Mouse (Mus musculus) MEL (cell line): ENCODE data around the gene Prdm16. TPM values are rescaled to one million over a fixed set of nuclear protein-coding genes. Genes with fewer than 3 reads are reported as not detected.

Experiments used
- DNase-seq: peaks from one replicate; pipeline ENCODE4 v3.0.0; 2011; ENCODE audit warnings: low read depth, low spot score
- H3K27ac ChIP-seq: 2 replicates; pipeline ENCODE4 v1.5.1; 2012; ENCODE audit warnings: low read depth, mild to moderate bottlenecking, control low read depth, low read length, moderate library complexity; ENCODE audit not compliant: control insufficient read depth
- H3K27me3 ChIP-seq, 2 experiments: fragments of 150-350 bp in 1 of 2; sonication (generic) in 1 of 2; 2 replicates each; pipeline ENCODE4 v1.6.1; 2012; ENCODE audit warnings: low read length in 2 of 2, mild to moderate bottlenecking in 2 of 2, improper control_type of control experiment in 1 of 2, moderate library complexity in 1 of 2; ENCODE audit not compliant: insufficient read depth in 2 of 2, control insufficient read depth in 1 of 2
- H3K36me3 ChIP-seq, 2 experiments: 2 replicates each; pipeline ENCODE4 v1.6.1; 2012 to 2014; ENCODE audit warnings: low read length in 2 of 2, improper control_type of control experiment in 1 of 2, inconsistent platforms in 1 of 2, mild to moderate bottlenecking in 1 of 2; ENCODE audit not compliant: insufficient read depth in 2 of 2, control insufficient read depth in 1 of 2
- H3K4me1 ChIP-seq, 2 experiments: fragments of 150-350 bp in 1 of 2; sonication (generic) in 1 of 2; 2 replicates each; pipeline ENCODE4 v1.6.1; 2012; ENCODE audit warnings: low read length in 2 of 2, improper control_type of control experiment in 1 of 2, mild to moderate bottlenecking in 1 of 2; ENCODE audit not compliant: insufficient read depth in 2 of 2, control insufficient read depth in 1 of 2
- H3K4me3 ChIP-seq, 2 experiments: fragments of 150-350 bp in 1 of 2; sonication (generic) in 1 of 2; 2 replicates each; pipeline ENCODE4 v1.5.1; 2012; ENCODE audit warnings: low read depth in 2 of 2, low read length in 2 of 2, mild to moderate bottlenecking in 2 of 2, moderate library complexity in 2 of 2, control low read depth in 1 of 2, improper control_type of control experiment in 1 of 2; ENCODE audit not compliant: control insufficient read depth in 1 of 2, insufficient read depth in 1 of 2
- H3K79me2 ChIP-seq: 2 replicates; pipeline ENCODE4 v1.6.1; 2012; ENCODE audit warnings: mild to moderate bottlenecking, low read length, moderate library complexity; ENCODE audit not compliant: control insufficient read depth, poor library complexity, insufficient read depth
- H3K9ac ChIP-seq: 2 replicates; pipeline ENCODE4 v1.6.1; 2012; ENCODE audit warnings: low read depth, mild to moderate bottlenecking, control low read depth, low read length, moderate library complexity; ENCODE audit not compliant: control insufficient read depth, poor library complexity, severe bottlenecking
- H3K9me3 ChIP-seq: fragments of 150-350 bp; sonication (generic); replicated peaks from 2 replicates; pipeline ENCODE4 v1.6.1; 2012; ENCODE audit warnings: mild to moderate bottlenecking, low read length, improper control_type of control experiment, moderate library complexity; ENCODE audit not compliant: insufficient read depth
- CHD1 ChIP-seq: IDR thresholded peaks from 2 replicates; pipeline ENCODE4 v1.6.1; 2012; ENCODE audit warnings: low read depth, mild to moderate bottlenecking, inconsistent platforms, low read length, improper control_type of control experiment
- CTCF ChIP-seq, 3 experiments: IDR thresholded peaks in 2 of 3; conservative IDR thresholded peaks in 1 of 3; 2 replicates each; pipeline ENCODE4 v1.5.1; 2011 to 2012; ENCODE audit warnings: low read length in 3 of 3, low read depth in 2 of 3, mild to moderate bottlenecking in 2 of 3, improper control_type of control experiment in 1 of 3, inconsistent platforms in 1 of 3, mixed read lengths in 1 of 3, moderate library complexity in 1 of 3; ENCODE audit not compliant: control insufficient read depth in 1 of 3, insufficient read depth in 1 of 3, poor library complexity in 1 of 3, severe bottlenecking in 1 of 3
- E2F4 ChIP-seq: IDR thresholded peaks from 2 replicates; pipeline ENCODE4 v1.6.1; 2011; ENCODE audit warnings: low read depth, low read length, improper control_type of control experiment, borderline replicate concordance
- EP300 ChIP-seq, 2 experiments: IDR thresholded peaks; 2 replicates each; pipeline ENCODE4 v1.6.1; 2011; ENCODE audit warnings: improper control_type of control experiment in 2 of 2, low read length in 2 of 2, low read depth in 1 of 2, mild to moderate bottlenecking in 1 of 2
- ETS1 ChIP-seq: IDR thresholded peaks from 2 replicates; pipeline ENCODE4 v1.6.1; 2012; ENCODE audit warnings: low read depth, mild to moderate bottlenecking, inconsistent platforms, low read length, improper control_type of control experiment, moderate library complexity
- GATA1 ChIP-seq: IDR thresholded peaks from 2 replicates; pipeline ENCODE4 v1.6.1; 2011; ENCODE audit warnings: low read depth, low read length, improper control_type of control experiment
- HCFC1 ChIP-seq: IDR thresholded peaks from 2 replicates; pipeline ENCODE4 v1.6.1; 2012; ENCODE audit warnings: low read depth, mild to moderate bottlenecking, inconsistent platforms, low read length, improper control_type of control experiment, moderate library complexity
- JUND ChIP-seq: IDR thresholded peaks from 2 replicates; pipeline ENCODE4 v1.6.1; 2011; ENCODE audit warnings: low read depth, mild to moderate bottlenecking, improper control_type of control experiment, low read length
- KAT2A ChIP-seq: conservative IDR thresholded peaks from 2 replicates; pipeline ENCODE4 v1.6.1; 2012; ENCODE audit warnings: low read depth, low read length, improper control_type of control experiment, inconsistent platforms
- MAX ChIP-seq: IDR thresholded peaks from 2 replicates; pipeline ENCODE4 v1.6.1; 2011; ENCODE audit warnings: low read length, improper control_type of control experiment
- MAZ ChIP-seq: IDR thresholded peaks from 2 replicates; pipeline ENCODE4 v1.6.1; 2012; ENCODE audit warnings: low read depth, mild to moderate bottlenecking, inconsistent platforms, low read length, improper control_type of control experiment
- MXI1 ChIP-seq: IDR thresholded peaks from 2 replicates; pipeline ENCODE4 v1.6.1; 2011; ENCODE audit warnings: mild to moderate bottlenecking, low read depth, low read length, improper control_type of control experiment
- MYC ChIP-seq: IDR thresholded peaks from 2 replicates; pipeline ENCODE4 v1.6.1; 2011; ENCODE audit warnings: low read depth, mild to moderate bottlenecking, low read length, improper control_type of control experiment, moderate library complexity
- NELFE ChIP-seq: IDR thresholded peaks from 2 replicates; pipeline ENCODE4 v1.6.1; 2011; ENCODE audit warnings: low read depth, low read length, improper control_type of control experiment
- NRF1 ChIP-seq: IDR thresholded peaks from 2 replicates; pipeline ENCODE4 v1.6.1; 2014; ENCODE audit warnings: low read depth, mild to moderate bottlenecking, inconsistent platforms, low read length, improper control_type of control experiment, moderate library complexity; ENCODE audit not compliant: poor library complexity, insufficient read depth, severe bottlenecking
- POLR2AphosphoS2 ChIP-seq: IDR thresholded peaks from 2 replicates; pipeline ENCODE4 v1.6.1; 2011; ENCODE audit warnings: low read length, improper control_type of control experiment
- POLR2AphosphoS5 ChIP-seq: IDR thresholded peaks from 2 replicates; pipeline ENCODE4 v1.6.1; 2012; ENCODE audit warnings: low read depth, borderline replicate concordance, mild to moderate bottlenecking, inconsistent platforms, low read length, moderate library complexity, mixed read lengths
- RAD21 ChIP-seq: IDR thresholded peaks from 2 replicates; pipeline ENCODE4 v1.6.1; 2011; ENCODE audit warnings: mild to moderate bottlenecking, low read depth, low read length, improper control_type of control experiment
- RCOR1 ChIP-seq: IDR thresholded peaks from 2 replicates; pipeline ENCODE4 v1.6.1; 2012; ENCODE audit warnings: low read depth, mild to moderate bottlenecking, inconsistent platforms, low read length, improper control_type of control experiment
- SMC3 ChIP-seq: IDR thresholded peaks from 2 replicates; pipeline ENCODE4 v1.6.1; 2011; ENCODE audit warnings: low read depth, low read length, improper control_type of control experiment
- TAL1 ChIP-seq: IDR thresholded peaks from 2 replicates; pipeline ENCODE4 v1.6.1; 2012; ENCODE audit warnings: mild to moderate bottlenecking, inconsistent platforms, low read length, moderate library complexity, mixed read lengths
- TBP ChIP-seq: IDR thresholded peaks from 2 replicates; pipeline ENCODE4 v1.8.0; 2011; ENCODE audit warnings: low read depth, low read length, improper control_type of control experiment
- TCF12 ChIP-seq: IDR thresholded peaks from 2 replicates; pipeline ENCODE4 v1.6.1; 2014; ENCODE audit warnings: low read depth, mild to moderate bottlenecking, inconsistent platforms, low read length, improper control_type of control experiment, moderate library complexity
- UBTF ChIP-seq: IDR thresholded peaks from 2 replicates; pipeline ENCODE4 v1.6.1; 2012; ENCODE audit warnings: low read depth, mild to moderate bottlenecking, inconsistent platforms, low read length, improper control_type of control experiment, moderate library complexity, borderline replicate concordance; ENCODE audit not compliant: insufficient read depth
- USF1 ChIP-seq: IDR thresholded peaks from 2 replicates; pipeline ENCODE4 v1.6.1; 2014; ENCODE audit warnings: low read depth, mild to moderate bottlenecking, inconsistent platforms, low read length, improper control_type of control experiment, moderate library complexity
- ZC3H11A ChIP-seq: IDR thresholded peaks from 2 replicates; pipeline ENCODE4 v1.6.1; 2012; ENCODE audit warnings: low read depth, mild to moderate bottlenecking, inconsistent platforms, low read length, improper control_type of control experiment
- ZKSCAN1 ChIP-seq: IDR thresholded peaks from 2 replicates; pipeline ENCODE4 v1.6.1; 2012; ENCODE audit warnings: low read depth, mild to moderate bottlenecking, inconsistent platforms, low read length, improper control_type of control experiment, moderate library complexity
- polyA plus RNA-seq, 2 experiments: library from polyadenylated mRNA; stranded (reverse) in 1 of 2; unstranded in 1 of 2; fragments of >175 nt in 1 of 2; fragments of >200 nt in 1 of 2; gene quantifications; 2 replicates each; pipeline versions ENCODE4 v1.2.1 to v1.2.4; 2012; ENCODE audit warnings: low replicate concordance in 2 of 2, low read depth in 1 of 2; ENCODE audit not compliant: insufficient read length in 2 of 2, insufficient read depth in 1 of 2, missing spikeins in 1 of 2
- total RNA-seq: library from RNA; depleted of rRNA; stranded (reverse); fragments of 300-350 nt; gene quantifications from 2 replicates; pipeline ENCODE4 v1.2.3, GENCODE M21; 2012

Gene Prdm16
- total and polyA plus RNA-seq, 3 experiments, result not detected

DNA sequence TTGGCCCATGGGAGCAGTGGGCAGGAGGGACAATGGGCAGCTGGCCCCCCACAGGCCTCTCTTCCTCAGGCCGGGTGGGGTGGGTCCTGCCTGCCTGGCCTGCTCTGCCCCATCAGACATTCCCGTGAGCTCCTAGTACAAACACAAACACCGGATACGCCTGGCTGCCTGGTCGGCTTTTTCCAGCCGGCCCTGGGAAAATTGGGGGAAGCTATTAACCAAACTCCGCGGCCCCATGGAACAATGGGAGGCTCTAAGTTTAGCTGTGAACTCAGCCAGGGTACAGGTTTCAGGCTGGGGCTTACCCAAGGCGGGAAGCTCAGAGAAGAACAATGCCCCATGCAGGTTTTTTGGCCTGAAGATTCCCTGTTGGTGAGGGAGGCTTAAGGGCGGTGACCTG lies 300.0 kb downstream of the Prdm16 start:
- H3K36me3 ChIP-seq, result no peaks in the 10 kb centered on the region
- no peaks in the 10 kb centered on the region for H3K4me1 ChIP-seq
- no peaks in the 10 kb centered on the region for H3K79me2 ChIP-seq
- no peak for TF ChIP-seq UBTF
- TF ChIP-seq RAD21, result no peak
- no peak for TF ChIP-seq ZC3H11A
- no peak for TF ChIP-seq USF1
- TF ChIP-seq TAL1, result no peak
- no peak for TF ChIP-seq GATA1
- no peak for TF ChIP-seq CTCF (IDR thresholded peaks at IDR 0.05 in 2 of 3, conservative IDR thresholded peaks at IDR 0.05 in 1 of 3; ENCODE audit: control insufficient read depth in 1 of 3, insufficient read depth in 1 of 3, low read depth in 2 of 3, low read length in 3 of 3, poor library complexity in 1 of 3, severe bottlenecking in 1 of 3)
- no peak for TF ChIP-seq TBP
- no peak for TF ChIP-seq ZKSCAN1
- TF ChIP-seq E2F4, result no peak
- TF ChIP-seq POLR2AphosphoS5, result no peak
- TF ChIP-seq CHD1, result no peak
- TF ChIP-seq SMC3, result no peak
- no peak for TF ChIP-seq MXI1
- no peak for TF ChIP-seq ETS1
- TF ChIP-seq MAZ, result no peak
- no peak overlapping the region for H3K9ac ChIP-seq
- no peak for DNase-seq
- H3K27ac ChIP-seq, result no peak overlapping the region
- no peak overlapping the region for H3K4me3 ChIP-seq
- H3K9me3 ChIP-seq, result no peaks in the 10 kb centered on the region
- H3K27me3 ChIP-seq, result no peaks in the 10 kb centered on the region

GRCm38 (mm10) chr4:154335761-154336160 lies 300.9 kb downstream of the Prdm16 start, which contains the start of gene B230104I21Rik:
B230104I21Rik (plus strand) TSS chr4:154336127.
- Histone ChIP-seq H3K4me3 (no peak within 1 kb of the TSS), H3K9ac (no peak within 1 kb of the TSS), H3K4me1 (no peaks in the 10 kb centered on the region), H3K9me3 (no peaks in the 10 kb centered on the region), H3K27me3 (no peaks in the 10 kb centered on the region), H3K27ac (no peak within 1 kb of the TSS), H3K36me3 (no peaks in the 10 kb centered on the region), H3K79me2 (no peaks in the 10 kb centered on the region)
- DNase-seq, result no peak
- TF ChIP-seq TAL1 (no peak), CHD1 (no peak), TBP (no peak), ZC3H11A (no peak), NELFE (no peak), JUND (no peak), POLR2AphosphoS2 (no peak), NRF1 (no peak), USF1 (no peak), MAX (no peak), EP300 (IDR thresholded peaks at IDR 0.05; ENCODE audit: low read depth in 1 of 2, low read length in 2 of 2) (no peak), RCOR1 (no peak), MYC (no peak), KAT2A (no peak), HCFC1 (no peak), E2F4 (no peak), SMC3 (no peak), MAZ (no peak), TCF12 (no peak), ETS1 (no peak)
